Mouse (Mus musculus) lung, adult 2 months (tissue): ENCODE data around the gene Thtpa. TPM values are rescaled to one million over a fixed set of nuclear protein-coding genes. Genes with fewer than 3 reads are reported as not detected.

Source experiments
- DNase-seq: peaks from one replicate; pipeline ENCODE4 v3.0.0; 2022
- H3K4me1 ChIP-seq: fragments of 200-500 bp; 2 replicates; pipeline ENCODE4 v1.6.1; 2011; ENCODE audit warnings: low read length; ENCODE audit not compliant: control insufficient read depth, insufficient read depth
- H3K4me3 ChIP-seq: fragments of 200-500 bp; replicated peaks from 2 replicates; pipeline ENCODE3; 2011; ENCODE audit warnings: low read depth, mild to moderate bottlenecking, control low read depth, low read length; ENCODE audit errors: extremely low read depth
- CTCF ChIP-seq: fragments of 200-500 bp; IDR thresholded peaks from 2 replicates; pipeline ENCODE4 v1.5.1; 2011; ENCODE audit warnings: mild to moderate bottlenecking, low read length, control low read depth; ENCODE audit not compliant: insufficient read depth
- POLR2A ChIP-seq: fragments of 200-500 bp; IDR thresholded peaks from 2 replicates; pipeline ENCODE4 v1.6.1; 2011; ENCODE audit warnings: low read depth, mild to moderate bottlenecking, control low read depth, low read length, borderline replicate concordance; ENCODE audit errors: extremely low read depth
- WGBS: fragments of 180-500 bp; shearing (Covaris S2); methylation state at CpG from one replicate; pipeline ENCODE4 v1.1.7; 2018; 5-methylcytosine and 5-hydroxymethylcytosine counted together
- polyA plus RNA-seq: library from polyadenylated mRNA; depleted of rRNA; stranded (reverse); fragments of >200 nt; gene quantifications from 2 replicates; pipeline ENCODE4 v1.2.3, GENCODE M21; 2012

Gene Thtpa
- polyA plus RNA-seq, 1 experiment = 9.2 TPM

- DNase-seq = no peak
- 25% methylated on average over 17 of the region's 17 CpGs for WGBS
- TF ChIP-seq CTCF (no peak), POLR2A (no peak)
- Histone ChIP-seq H3K4me1 (no peaks in the 10 kb centered on the region), H3K4me3 (no peak overlapping the region)
Measured at GRCm38 (mm10) chr14:55062626-55063025, 32.0 kb upstream of the Thtpa start.

GRCm38 (mm10) chr14:55063117-55063516, 31.5 kb upstream of the Thtpa start:
- DNase-seq = no peak
- TF ChIP-seq POLR2A = no peak
- TF ChIP-seq CTCF = no peak
- Histone ChIP-seq H3K4me3 (no peak overlapping the region), H3K4me1 (no peaks in the 10 kb centered on the region)
- 88% methylated on average over 5 of the region's 5 CpGs for WGBS

- Histone ChIP-seq H3K4me1 (no peaks in the 10 kb centered on the region), H3K4me3 (no peak overlapping the region)
- no peak for DNase-seq
- 85% methylated on average over 22 of the region's 22 CpGs for WGBS
- no peak for TF ChIP-seq CTCF
- no peak for TF ChIP-seq POLR2A
Measured at GRCm38 (mm10) chr14:55063581-55064381, 30.8 kb upstream of the Thtpa start.

- no peak for DNase-seq
- TF ChIP-seq CTCF (no peak), POLR2A (no peak)
- Histone ChIP-seq H3K4me3 (no peak overlapping the region), H3K4me1 (no peaks in the 10 kb centered on the region)
- WGBS = 77% methylated on average over 35 of the region's 35 CpGs
Measured at GRCm38 (mm10) chr14:55064481-55065370, 29.9 kb upstream of the Thtpa start.

GRCm38 (mm10) chr14:55065391-55065790, 29.2 kb upstream of the Thtpa start:
- Histone ChIP-seq H3K4me3 (no peak overlapping the region), H3K4me1 (no peaks in the 10 kb centered on the region)
- TF ChIP-seq POLR2A (no peak), CTCF (no peak)
- no peak for DNase-seq
- WGBS = 87% methylated on average over 13 of the region's 13 CpGs

- H3K4me3 ChIP-seq = no peak overlapping the region
- WGBS = 85% methylated on average over 8 of the region's 8 CpGs
- H3K4me1 ChIP-seq = no peaks in the 10 kb centered on the region
- TF ChIP-seq CTCF = no peak
- no peak for TF ChIP-seq POLR2A
- DNase-seq = no peak
Measured at GRCm38 (mm10) chr14:55066042-55066441, 28.5 kb upstream of the Thtpa start.

- TF ChIP-seq CTCF (no peak), POLR2A (no peak)
- DNase-seq = no peak
- Histone ChIP-seq H3K4me3 (no peak overlapping the region), H3K4me1 (no peaks in the 10 kb centered on the region)
- 39% methylated on average over 19 of the region's 19 CpGs for WGBS
Measured at GRCm38 (mm10) chr14:55071756-55072155, 22.8 kb upstream of the Thtpa start.

GRCm38 (mm10) chr14:55074416-55074815, 20.2 kb upstream of the Thtpa start:
- DNase-seq = no peak
- TF ChIP-seq POLR2A (no peak), CTCF (no peak)
- 92% methylated on average over 12 of the region's 12 CpGs for WGBS
- Histone ChIP-seq H3K4me3 (no peak overlapping the region), H3K4me1 (no peaks in the 10 kb centered on the region)

GRCm38 (mm10) chr14:55076224-55076623, 18.4 kb upstream of the Thtpa start:
- 29% methylated on average over 6 of the region's 6 CpGs for WGBS
- no peak for DNase-seq
- Histone ChIP-seq H3K4me3 (no peak overlapping the region), H3K4me1 (no peaks in the 10 kb centered on the region)
- no peak for TF ChIP-seq CTCF
- no peak for TF ChIP-seq POLR2A
